Mouse (Mus musculus) liver, adult (tissue): Measurements from ENCODE around the gene Nploc4.
A peak's percentile ranks its signal among the peaks of the same experiment; 100 is the strongest.

Experiments
- GATA4 ChIP-seq: IDR thresholded peaks from 2 replicates; pipeline ENCODE4 v1.6.1; 2014; ENCODE audit warnings: mild to moderate bottlenecking, low read length; ENCODE audit not compliant: insufficient replicate concordance

Gene Nploc4

GRCm38 (mm10) chr11:120352571-120353290 lies 84.8 kb downstream of the Nploc4 start:
- no peak for TF ChIP-seq GATA4

- no peak for TF ChIP-seq GATA4
Measured at GRCm38 (mm10) chr11:120351250-120352092, 86.0 kb downstream of the Nploc4 start.

- TF ChIP-seq GATA4: no peak
Measured at GRCm38 (mm10) chr11:120350711-120351110, 86.8 kb downstream of the Nploc4 start.

- peak; percentile 50; the same call in 1 of the 2 replicates for TF ChIP-seq GATA4
Measured at GRCm38 (mm10) chr11:120349986-120350702, 87.4 kb downstream of the Nploc4 start.

- TF ChIP-seq GATA4: no peak
Measured at GRCm38 (mm10) chr11:120349371-120349985, 88.0 kb downstream of the Nploc4 start.

- TF ChIP-seq GATA4: no peak
Measured at GRCm38 (mm10) chr11:120348684-120349370, 88.7 kb downstream of the Nploc4 start.

GRCm38 (mm10) chr11:120347791-120348683 lies 89.5 kb downstream of the Nploc4 start, which contains the start of gene Actg1:
Gene Actg1, minus strand, starts transcription at chr11:120348542.
- no peak for TF ChIP-seq GATA4

GRCm38 (mm10) chr11:120347301-120347700 lies 90.2 kb downstream of the Nploc4 start:
- no peak for TF ChIP-seq GATA4

- no peak for TF ChIP-seq GATA4
Measured at GRCm38 (mm10) chr11:120345067-120345681, 92.3 kb downstream of the Nploc4 start.

- no peak for TF ChIP-seq GATA4
Measured at GRCm38 (mm10) chr11:120344310-120344920, 93.1 kb downstream of the Nploc4 start.

- TF ChIP-seq GATA4: no peak
Measured at GRCm38 (mm10) chr11:120343519-120344309, 93.8 kb downstream of the Nploc4 start.

- no peak for TF ChIP-seq GATA4
Measured at GRCm38 (mm10) chr11:120342656-120343160, 94.8 kb downstream of the Nploc4 start.

- TF ChIP-seq GATA4: no peak
Measured at GRCm38 (mm10) chr11:120341661-120342060, 95.8 kb downstream of the Nploc4 start.
